Mouse (Mus musculus) lung, postnatal 0 days (tissue): ENCODE measurements at regions not wholly inside any gene's neighbourhood (a gene's known extent, or its start where the extent isn't known, plus 50 kb on each side); places are given as distances from the start of the nearest gene placed in this dataset.

Experiments used
- ATAC-seq: fragments of 200-750 bp; cut with Nextera tagmentation; 2 replicates; pipeline ENCODE4 v1.8.0; 2017; ENCODE audit warnings: moderate library complexity
- DNase-seq: peaks from one replicate; pipeline ENCODE4 v3.0.0-alpha.2; 2016; ENCODE audit warnings: low spot score
- H3K27ac ChIP-seq: fragments of 300-500 bp; sonication (generic); 2 replicates; pipeline ENCODE4 v1.5.1; 2014; ENCODE audit warnings: antibody characterized with exemption, mild to moderate bottlenecking, low read length, mixed read lengths
- H3K27me3 ChIP-seq: fragments of 300-500 bp; sonication (generic); replicated peaks from 2 replicates; pipeline ENCODE4 v1.6.1; 2014; ENCODE audit warnings: low read length, mixed read lengths; ENCODE audit not compliant: insufficient read depth
- H3K36me3 ChIP-seq: fragments of 300-500 bp; sonication (generic); 2 replicates; pipeline ENCODE4 v1.6.1; 2014; ENCODE audit warnings: low read length, mixed read lengths; ENCODE audit not compliant: insufficient read depth
- H3K4me1 ChIP-seq: fragments of 300-500 bp; sonication (generic); 2 replicates; pipeline ENCODE4 v1.6.1; 2014; ENCODE audit warnings: antibody characterized with exemption, low read depth, low read length, mixed read lengths; ENCODE audit not compliant: insufficient read depth
- H3K4me2 ChIP-seq: fragments of 300-500 bp; sonication (generic); replicated peaks from 2 replicates; pipeline ENCODE4 v1.6.1; 2014; ENCODE audit warnings: low read depth, mild to moderate bottlenecking, low read length, moderate library complexity, mixed read lengths
- H3K4me3 ChIP-seq: fragments of 300-500 bp; sonication (generic); 2 replicates; pipeline ENCODE4 v1.5.1; 2014; ENCODE audit warnings: low read depth, low read length
- H3K9ac ChIP-seq: fragments of 300-500 bp; sonication (generic); replicated peaks from 2 replicates; pipeline ENCODE4 v1.6.1; 2014; ENCODE audit warnings: low read depth, mild to moderate bottlenecking
- H3K9me3 ChIP-seq: fragments of 300-500 bp; sonication (generic); 2 replicates; pipeline ENCODE4 v1.6.1; 2016; ENCODE audit warnings: low read length, mixed read lengths
- CTCF ChIP-seq: IDR thresholded peaks from 2 replicates; pipeline ENCODE4 v1.5.1; 2016; ENCODE audit warnings: antibody characterized with exemption, mild to moderate bottlenecking
- EP300 ChIP-seq: IDR thresholded peaks from 2 replicates; pipeline ENCODE4 v1.6.1; 2016; ENCODE audit warnings: antibody characterized with exemption, mild to moderate bottlenecking, control low read depth
- WGBS: fragments of 180-500 bp; shearing (Covaris S2); extraction: QIAGEN DNeasy Blood & Tissue Kit; methylation state at CpG from one replicate; pipeline ENCODE4 v1.1.7; 2014; 5-methylcytosine and 5-hydroxymethylcytosine counted together

DNA sequence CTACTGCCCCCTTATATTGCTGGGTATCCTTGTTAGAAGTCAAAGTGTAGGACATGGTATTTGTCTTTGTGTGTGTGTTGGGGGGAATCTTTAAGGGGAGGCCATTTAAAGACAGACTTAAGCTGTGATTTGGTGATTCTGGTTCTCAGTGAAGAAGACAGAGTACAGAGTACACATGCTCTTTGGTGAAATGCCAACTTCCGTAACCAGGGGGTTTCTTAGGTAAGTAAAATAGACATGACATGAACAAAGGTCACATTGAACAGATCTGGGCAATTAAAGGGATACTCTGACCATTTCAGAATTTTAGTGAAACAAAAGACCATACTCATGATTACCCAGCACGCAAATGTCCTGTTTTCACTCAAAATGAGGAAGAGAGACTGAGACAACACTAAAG is 67.3 kb upstream of the Adcy2 start:
- Histone ChIP-seq H3K27ac (no peak overlapping the region), H3K9me3 (no peaks in the 10 kb centered on the region), H3K4me3 (no peak overlapping the region), H3K4me1 (no peaks in the 10 kb centered on the region), H3K4me2 (no peak overlapping the region), H3K9ac (no peak overlapping the region), H3K36me3 (no peaks in the 10 kb centered on the region), H3K27me3 (no peaks in the 10 kb centered on the region)
- WGBS: 80% methylated on average over 2 of the region's 2 CpGs
- ATAC-seq (no peak), DNase-seq (no peak)
- TF ChIP-seq CTCF (no peak), EP300 (no peak)

DNA sequence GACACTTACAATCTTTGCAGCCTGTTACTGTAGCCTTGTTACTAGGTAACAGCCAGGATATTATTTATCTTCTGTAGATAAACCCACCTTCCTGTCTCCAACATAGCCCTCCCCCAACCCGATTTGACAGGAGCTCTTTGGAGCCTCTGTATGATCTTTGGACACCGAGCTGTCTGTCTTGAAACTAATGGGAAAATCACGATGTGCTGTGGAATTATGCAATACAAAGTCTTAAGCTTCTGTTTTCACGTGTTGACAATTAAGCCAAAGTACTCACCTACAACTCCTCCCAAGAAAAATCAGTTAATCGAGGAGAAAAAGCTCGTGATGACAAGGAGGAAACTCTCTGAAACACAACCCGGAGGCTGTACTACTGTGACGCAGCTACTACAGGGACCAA is 65.9 kb upstream of the Adcy2 start:
- DNase-seq (no peak), ATAC-seq (no peak)
- Histone ChIP-seq H3K4me3 (no peak overlapping the region), H3K27me3 (no peaks in the 10 kb centered on the region), H3K36me3 (no peaks in the 10 kb centered on the region), H3K4me2 (no peak overlapping the region), H3K9ac (no peak overlapping the region), H3K9me3 (no peaks in the 10 kb centered on the region), H3K27ac (no peak overlapping the region), H3K4me1 (no peaks in the 10 kb centered on the region)
- no peak for TF ChIP-seq CTCF
- no peak for TF ChIP-seq EP300
- 49% methylated on average over 8 of the region's 8 CpGs for WGBS

DNA sequence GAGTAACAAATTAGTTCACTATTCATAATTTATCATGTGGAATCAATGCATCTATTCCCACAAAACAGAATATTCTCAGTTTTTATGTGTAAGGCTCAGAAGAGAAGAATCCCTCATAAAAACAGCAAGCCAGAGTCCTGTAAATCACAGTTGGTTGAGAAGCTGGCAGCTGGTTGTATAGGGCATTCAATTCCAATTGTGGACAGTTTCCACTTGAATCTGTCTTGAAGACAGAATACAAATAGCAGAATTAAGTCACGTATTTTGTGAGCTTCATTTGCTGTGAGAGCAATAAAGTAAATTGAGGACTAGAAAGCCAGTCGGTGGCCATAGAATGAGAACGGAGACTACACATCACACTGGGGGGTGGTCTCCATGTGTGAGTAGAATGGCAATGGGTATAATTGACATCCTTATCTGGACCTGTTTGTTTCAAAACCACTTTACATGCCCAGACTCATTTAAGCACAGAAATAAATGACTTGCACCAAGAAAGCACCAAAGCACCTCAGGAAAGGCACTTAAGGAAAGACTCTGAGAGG is 63.4 kb upstream of the Adcy2 start:
- H3K4me1 ChIP-seq: no peaks in the 10 kb centered on the region
- H3K36me3 ChIP-seq: no peaks in the 10 kb centered on the region
- H3K4me2 ChIP-seq: no peak overlapping the region
- TF ChIP-seq CTCF (no peak), EP300 (no peak)
- H3K9ac ChIP-seq: no peak overlapping the region
- 78% methylated on average over 3 of the region's 3 CpGs for WGBS
- no peak for DNase-seq
- H3K9me3 ChIP-seq: no peaks in the 10 kb centered on the region
- H3K27ac ChIP-seq: no peak overlapping the region
- H3K27me3 ChIP-seq: no peaks in the 10 kb centered on the region
- H3K4me3 ChIP-seq: no peak overlapping the region
- no peak for ATAC-seq

DNA sequence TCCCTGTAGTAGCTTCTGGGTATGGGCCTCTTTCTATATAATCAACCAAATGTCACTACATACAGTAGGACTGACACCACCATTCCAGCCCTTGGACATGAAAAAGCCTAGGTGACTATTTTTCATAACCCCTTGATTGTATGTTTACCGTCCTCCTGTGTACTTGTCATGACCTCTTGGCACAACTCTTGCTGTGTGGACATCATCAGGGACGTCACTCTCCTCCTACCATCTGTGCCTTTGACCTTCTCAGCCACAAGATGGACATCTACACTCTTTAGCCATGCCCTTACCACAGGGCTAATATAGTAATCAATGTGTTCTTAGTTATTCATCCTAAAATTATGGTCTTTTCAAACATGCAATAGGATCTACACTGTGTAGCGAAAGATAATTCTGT is 62.1 kb upstream of the Adcy2 start:
- Histone ChIP-seq H3K36me3 (no peaks in the 10 kb centered on the region), H3K9ac (no peak overlapping the region), H3K4me1 (no peaks in the 10 kb centered on the region), H3K4me3 (no peak overlapping the region), H3K4me2 (no peak overlapping the region), H3K9me3 (no peaks in the 10 kb centered on the region), H3K27ac (no peak overlapping the region), H3K27me3 (no peaks in the 10 kb centered on the region)
- DNase-seq (no peak), ATAC-seq (no peak)
- WGBS: 74% methylated on average over 3 of the region's 3 CpGs
- TF ChIP-seq CTCF: no peak
- TF ChIP-seq EP300: no peak
